Mouse (Mus musculus): ENCODE results near the gene Mrpl39. TPM values are rescaled to one million over a fixed set of nuclear protein-coding genes. Genes with fewer than 3 reads are reported as not detected.
A peak's percentile ranks its signal among the peaks of the same experiment; 100 is the strongest.

Gene Mrpl39
- 48.5 and 50.4 TPM in 2 replicates for polyA plus RNA-seq (2016; fragmentation: Nextera tagmentation; extraction: Ambion mirVana)

DNA sequence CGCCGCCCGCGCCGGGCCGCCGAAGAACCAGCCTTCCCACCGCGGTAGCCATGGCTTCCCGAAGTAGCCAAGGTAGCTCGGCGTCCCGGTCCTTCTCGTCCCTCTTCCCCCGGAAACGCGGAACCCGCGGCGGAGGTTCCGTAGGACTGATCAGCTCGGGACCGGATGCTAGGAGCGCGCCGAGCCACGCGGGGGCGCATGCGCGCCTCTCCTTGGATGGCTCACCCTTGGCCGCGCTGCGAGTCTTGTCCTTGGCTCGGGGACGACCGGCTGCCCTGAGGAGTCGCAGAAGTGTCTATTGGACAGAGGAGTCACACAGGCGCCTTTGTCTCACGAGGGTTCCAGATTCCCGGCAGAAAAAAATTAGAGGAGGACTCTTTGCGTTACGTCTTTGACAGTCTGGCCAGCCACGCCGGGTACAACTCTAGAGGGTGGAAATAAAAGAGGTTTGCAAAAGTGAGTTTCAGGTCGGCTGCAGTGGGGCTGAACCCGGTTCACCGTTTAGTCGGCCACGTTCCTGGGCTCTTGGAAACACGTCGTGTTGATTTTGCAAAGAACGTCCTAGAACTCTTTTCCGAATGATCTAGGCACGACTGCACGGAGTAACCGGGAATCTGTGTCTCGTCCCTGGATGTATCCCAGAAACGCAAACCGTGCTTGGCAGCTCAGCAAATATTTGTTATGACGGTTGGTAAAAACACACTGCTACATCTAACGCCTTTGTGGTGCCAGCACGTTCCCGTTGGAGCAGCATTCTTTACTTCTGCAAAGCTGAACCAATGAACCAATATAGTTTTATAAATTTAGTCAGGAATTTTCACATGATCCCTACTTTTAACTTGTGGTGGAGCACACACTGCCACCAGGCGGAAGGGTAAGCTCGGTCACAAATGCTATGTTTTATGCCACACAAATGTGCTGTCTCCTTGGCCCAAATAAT lies at the start of gene Mrpl39:
Gene Mrpl39, minus strand, starts transcription at position 577 of the 940 bp plus-strand sequence.
- no peaks in the 10 kb centered on the region for H3K27me3 ChIP-seq (replicated peaks)
- peaks cover 14% of the 10 kb centered on the region for H3K36me3 ChIP-seq
- peak within 1 kb of the TSS; percentile 77 for H3K4me2 ChIP-seq
- peak within 1 kb of the TSS; percentile 24; the same call in 1 of the 2 replicates for H3K27ac ChIP-seq (ENCODE audit: poor library complexity, severe bottlenecking)
- H3K9me3 ChIP-seq (replicated peaks), result no peaks in the 10 kb centered on the region
- peaks cover 5% of the 10 kb centered on the region for H3K4me1 ChIP-seq (replicated peaks)
- under 1% methylated on average over 66 of the region's 66 CpGs for WGBS
- peak; percentile 98 for ATAC-seq (ENCODE audit: insufficient number of reproducible peaks, low FRiP score)
- H3K4me3 ChIP-seq, result peak within 1 kb of the TSS; percentile 83
- H3K9ac ChIP-seq, result peak within 1 kb of the TSS; percentile 84

GRCm38 (mm10) chr16:84784966-84785365 lies 49.4 kb upstream of the Mrpl39 start:
- H3K27ac ChIP-seq (ENCODE audit: poor library complexity, severe bottlenecking), result no peak overlapping the region
- H3K27me3 ChIP-seq (replicated peaks), result no peaks in the 10 kb centered on the region
- H3K4me2 ChIP-seq, result no peak overlapping the region
- H3K4me3 ChIP-seq, result no peak overlapping the region
- 0 out of 2 replicates have a peak, but pooled peaks cover 1% of the 10 kb centered on the region for H3K9me3 ChIP-seq (replicated peaks)
- WGBS, result 34% methylated on average over 7 of the region's 7 CpGs
- no peaks in the 10 kb centered on the region for H3K4me1 ChIP-seq (replicated peaks)
- no peak overlapping the region for H3K9ac ChIP-seq
- ATAC-seq (ENCODE audit: insufficient number of reproducible peaks, low FRiP score), result no peak
- H3K36me3 ChIP-seq, result no peaks in the 10 kb centered on the region

DNA sequence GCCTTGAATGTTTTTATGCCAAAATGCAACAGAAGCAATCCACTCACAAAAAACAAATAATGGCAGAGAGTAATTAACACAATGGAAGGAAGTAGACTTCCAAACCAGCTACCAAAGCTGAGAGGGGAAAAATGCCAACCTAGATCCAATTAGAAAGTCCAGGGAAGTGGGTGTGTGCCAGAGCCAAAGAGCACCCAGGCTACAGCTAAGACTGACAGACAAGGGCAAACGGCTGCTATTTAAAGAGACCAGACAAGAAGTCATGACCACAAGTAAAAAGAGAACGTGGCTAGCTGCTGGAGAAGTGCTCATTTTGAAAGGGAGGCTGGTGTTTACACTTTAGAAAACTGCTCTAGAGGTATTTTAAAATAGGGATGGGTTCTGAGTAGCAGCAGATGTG lies 47.7 kb upstream of the Mrpl39 start:
- no peak for ATAC-seq (ENCODE audit: insufficient number of reproducible peaks, low FRiP score)
- 29% methylated on average over 2 of the region's 2 CpGs for WGBS

DNA sequence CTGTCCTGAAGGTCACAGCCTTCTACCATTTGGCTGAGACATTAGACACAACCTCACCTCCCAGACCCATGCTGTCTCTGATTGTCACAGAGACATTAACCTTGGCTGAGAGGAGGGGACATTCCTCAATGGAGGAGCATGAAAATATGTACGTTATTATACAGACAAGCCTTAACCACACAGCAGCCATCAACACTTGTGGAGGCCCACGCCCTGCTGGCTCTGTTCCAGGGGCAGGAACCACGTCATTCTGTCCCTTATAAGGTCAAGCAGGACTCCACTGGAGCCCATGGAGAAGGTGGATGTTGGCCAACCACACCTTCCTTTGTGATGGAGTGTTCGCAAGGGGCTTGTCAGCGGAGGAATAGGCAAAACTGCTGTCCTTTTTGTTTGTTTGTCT lies 44.2 kb upstream of the Mrpl39 start:
- WGBS, result 72% methylated on average over 5 of the region's 5 CpGs
- Histone ChIP-seq H3K4me1 (replicated peaks) (no peaks in the 10 kb centered on the region), H3K27ac (ENCODE audit: poor library complexity, severe bottlenecking) (no peak overlapping the region), H3K4me3 (no peak overlapping the region), H3K36me3 (no peaks in the 10 kb centered on the region), H3K27me3 (replicated peaks) (no peaks in the 10 kb centered on the region), H3K4me2 (no peak overlapping the region), H3K9me3 (replicated peaks) (peaks cover 10% of the 10 kb centered on the region), H3K9ac (no peak overlapping the region)
- no peak for ATAC-seq (ENCODE audit: insufficient number of reproducible peaks, low FRiP score)

More for the DNA sequence above, 47.7 kb upstream of the Mrpl39 start:
- no peak overlapping the region for H3K4me2 ChIP-seq
- H3K36me3 ChIP-seq, result no peaks in the 10 kb centered on the region
- no peak overlapping the region for H3K27ac ChIP-seq (ENCODE audit: poor library complexity, severe bottlenecking)
- H3K4me1 ChIP-seq (replicated peaks), result no peaks in the 10 kb centered on the region
- H3K4me3 ChIP-seq, result no peak overlapping the region
- no peaks in the 10 kb centered on the region for H3K27me3 ChIP-seq (replicated peaks)
- no peak overlapping the region for H3K9ac ChIP-seq
- H3K9me3 ChIP-seq (replicated peaks), result peaks cover 10% of the 10 kb centered on the region

DNA sequence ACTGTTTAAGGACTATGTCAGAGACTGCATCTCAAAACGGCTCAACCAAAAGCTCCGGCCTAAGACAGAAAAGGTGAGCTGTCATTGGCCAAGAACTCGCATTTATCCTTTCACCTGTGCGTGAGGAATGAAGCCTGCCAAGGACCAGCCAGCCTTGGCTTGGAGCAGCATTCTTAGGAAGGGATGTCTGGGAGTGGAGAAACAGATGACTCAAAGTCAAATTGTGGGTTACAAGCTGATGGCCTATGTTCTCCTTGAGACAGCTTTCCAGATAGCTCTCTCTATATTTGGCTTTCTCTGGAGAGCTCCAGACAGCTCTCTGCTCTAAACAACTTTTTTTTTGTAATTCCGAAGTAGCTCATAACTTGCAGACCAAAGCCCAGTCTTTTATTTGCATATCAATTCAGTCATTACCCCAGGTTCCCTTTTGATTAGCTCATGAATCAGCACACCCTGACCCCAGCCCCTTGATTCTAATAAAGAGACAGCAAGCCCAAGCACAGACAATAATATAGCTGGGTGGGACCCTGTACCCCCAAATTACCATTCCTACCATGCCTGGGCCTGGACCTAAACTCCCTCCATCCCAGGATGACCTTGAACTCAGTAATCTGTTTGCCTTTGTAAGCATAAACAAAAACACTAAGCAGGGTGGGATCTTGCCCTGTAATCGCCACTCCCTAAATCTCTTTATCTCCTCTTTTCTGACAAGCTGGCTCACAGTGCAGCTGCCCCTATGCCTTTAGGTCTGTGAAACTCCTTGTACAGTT lies 43.5 kb upstream of the Mrpl39 start:
- no peaks in the 10 kb centered on the region for H3K36me3 ChIP-seq
- H3K4me3 ChIP-seq, result no peak overlapping the region
- no peak overlapping the region for H3K27ac ChIP-seq (ENCODE audit: poor library complexity, severe bottlenecking)
- no peak for ATAC-seq (ENCODE audit: insufficient number of reproducible peaks, low FRiP score)
- H3K9me3 ChIP-seq (replicated peaks), result peaks cover 10% of the 10 kb centered on the region
- no peaks in the 10 kb centered on the region for H3K27me3 ChIP-seq (replicated peaks)
- H3K4me2 ChIP-seq, result no peak overlapping the region
- 68% methylated on average over 6 of the region's 6 CpGs for WGBS
- H3K9ac ChIP-seq, result no peak overlapping the region
- H3K4me1 ChIP-seq (replicated peaks), result no peaks in the 10 kb centered on the region

- no peak for ATAC-seq (ENCODE audit: insufficient number of reproducible peaks, low FRiP score)
- Histone ChIP-seq H3K9ac (no peak overlapping the region), H3K27ac (ENCODE audit: poor library complexity, severe bottlenecking) (no peak overlapping the region), H3K27me3 (replicated peaks) (no peaks in the 10 kb centered on the region), H3K36me3 (no peaks in the 10 kb centered on the region), H3K4me1 (replicated peaks) (no peaks in the 10 kb centered on the region), H3K4me2 (no peak overlapping the region), H3K4me3 (no peak overlapping the region), H3K9me3 (replicated peaks) (peaks cover 10% of the 10 kb centered on the region)
- WGBS, result 72% methylated on average over 6 of the region's 6 CpGs
Measured at GRCm38 (mm10) chr16:84778431-84778830, 42.9 kb upstream of the Mrpl39 start.

DNA sequence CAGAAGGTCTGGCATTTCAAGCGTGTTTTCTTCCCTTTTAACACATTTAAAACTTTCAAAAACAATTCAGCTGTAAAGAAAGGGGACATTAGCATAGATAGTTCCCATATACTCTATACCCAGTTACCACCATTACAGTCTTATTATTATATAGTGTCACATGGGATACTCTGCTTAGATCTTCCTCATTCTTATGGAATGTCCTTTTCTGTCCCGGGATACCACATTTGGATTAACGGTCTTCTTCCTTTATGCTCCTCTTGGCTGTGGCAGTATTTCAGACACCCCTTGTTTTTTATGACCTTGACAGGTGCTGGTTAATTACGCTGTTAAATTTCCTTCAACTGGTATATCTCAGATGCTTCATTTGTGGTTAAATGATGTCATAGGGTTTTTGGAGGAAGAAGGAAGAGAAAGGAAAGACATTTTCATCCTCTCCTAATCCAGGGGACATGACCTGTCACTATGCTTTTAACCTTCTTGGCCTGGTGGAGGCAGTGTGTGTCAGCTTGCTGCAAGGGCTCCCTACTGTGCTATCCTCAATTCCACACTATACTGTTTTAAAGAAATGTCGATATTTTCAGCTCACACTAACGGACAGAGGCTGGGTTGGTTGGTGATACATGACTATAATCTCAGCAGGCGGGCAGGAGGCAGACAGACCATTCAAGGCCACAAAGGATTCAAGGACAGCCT lies 40.7 kb upstream of the Mrpl39 start:
- WGBS, result 60% methylated on average over 7 of the region's 7 CpGs
- Histone ChIP-seq H3K4me2 (no peak overlapping the region; the same call in 1 of the 2 replicates), H3K9ac (no peak overlapping the region), H3K36me3 (no peaks in the 10 kb centered on the region), H3K4me1 (replicated peaks) (no peaks in the 10 kb centered on the region), H3K9me3 (replicated peaks) (peaks cover 10% of the 10 kb centered on the region), H3K27me3 (replicated peaks) (no peaks in the 10 kb centered on the region), H3K27ac (ENCODE audit: poor library complexity, severe bottlenecking) (no peak overlapping the region), H3K4me3 (no peak overlapping the region)
- no peak for ATAC-seq (ENCODE audit: insufficient number of reproducible peaks, low FRiP score)

DNA sequence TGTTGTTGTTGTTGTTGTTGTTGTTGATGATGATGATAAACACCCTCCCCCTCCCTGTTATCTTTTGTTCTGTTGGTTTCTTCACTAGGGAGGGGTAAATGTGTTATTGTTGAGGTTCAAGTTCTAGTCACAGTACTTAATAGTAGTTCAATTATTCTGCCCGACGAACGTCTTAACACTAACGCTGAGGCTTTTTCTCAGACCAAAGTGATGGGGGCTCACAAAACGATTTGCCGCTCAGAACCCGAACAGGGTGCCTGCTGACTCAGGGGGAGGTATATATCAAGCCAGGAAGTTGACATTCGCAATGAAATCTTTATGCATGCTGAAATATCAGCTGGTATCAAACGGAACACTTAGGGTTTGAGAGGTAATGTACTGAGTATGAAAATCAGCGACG lies 39.8 kb upstream of the Mrpl39 start:
- peak overlapping the region; percentile 69 for H3K4me3 ChIP-seq
- WGBS, result 35% methylated on average over 11 of the region's 11 CpGs
- ATAC-seq (ENCODE audit: insufficient number of reproducible peaks, low FRiP score), result no peak
- H3K9ac ChIP-seq, result no peak overlapping the region
- no peak overlapping the region for H3K27ac ChIP-seq (ENCODE audit: poor library complexity, severe bottlenecking)
- peaks cover 10% of the 10 kb centered on the region for H3K9me3 ChIP-seq (replicated peaks)
- no peaks in the 10 kb centered on the region for H3K4me1 ChIP-seq (replicated peaks)
- H3K36me3 ChIP-seq, result no peaks in the 10 kb centered on the region
- no peaks in the 10 kb centered on the region for H3K27me3 ChIP-seq (replicated peaks)
- H3K4me2 ChIP-seq, result peak overlapping the region; percentile 92; the same call in 1 of the 2 replicates

DNA sequence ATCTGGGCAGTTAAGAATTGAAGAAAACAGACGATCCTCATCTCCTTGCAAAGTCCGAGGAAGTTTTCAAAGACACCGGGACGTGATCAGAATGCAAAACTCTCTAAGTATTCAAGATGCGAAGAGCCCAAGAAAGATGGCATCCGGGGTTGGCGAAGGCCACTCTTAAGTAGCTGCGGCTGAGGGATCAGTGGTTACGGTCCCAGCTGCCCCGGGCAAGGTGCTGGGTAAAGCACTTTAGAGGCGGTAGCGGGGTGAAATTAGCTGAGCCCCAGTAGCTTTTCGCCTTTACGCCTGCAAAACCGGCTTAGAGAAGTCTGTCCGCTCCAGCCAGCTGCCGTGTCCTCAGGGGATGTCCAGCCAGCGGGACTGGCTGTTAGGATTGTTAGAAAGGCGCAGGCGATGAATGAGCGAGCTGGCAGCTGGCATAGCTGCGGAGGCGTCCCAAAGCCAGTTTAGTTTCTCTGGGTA lies 39.3 kb upstream of the Mrpl39 start:
- WGBS, result under 1% methylated on average over 23 of the region's 23 CpGs

GRCm38 (mm10) chr16:84774003-84774703 lies 38.6 kb upstream of the Mrpl39 start, which contains the start of gene Jam2:
Gene Jam2 (plus strand): TSS chr16:84774123.
- 0 out of 2 replicates have a peak, but pooled peaks cover under 1% of the 10 kb centered on the region for H3K9me3 ChIP-seq (replicated peaks)
- H3K4me1 ChIP-seq (replicated peaks), result no peaks in the 10 kb centered on the region
- peak; percentile 84 for ATAC-seq (ENCODE audit: insufficient number of reproducible peaks, low FRiP score)
- H3K4me3 ChIP-seq, result peak within 1 kb of the TSS; percentile 69
- no peaks in the 10 kb centered on the region for H3K36me3 ChIP-seq
- no peak within 1 kb of the TSS for H3K27ac ChIP-seq (ENCODE audit: poor library complexity, severe bottlenecking)
- WGBS, result 0% methylated on average over 43 of the region's 43 CpGs
- peak within 1 kb of the TSS; percentile 69 for H3K9ac ChIP-seq
- no peaks in the 10 kb centered on the region for H3K27me3 ChIP-seq (replicated peaks)
- peak within 1 kb of the TSS; percentile 92 for H3K4me2 ChIP-seq

More for the DNA sequence above, 39.3 kb upstream of the Mrpl39 start:
- no peak for ATAC-seq (ENCODE audit: insufficient number of reproducible peaks, low FRiP score)
- Histone ChIP-seq H3K9ac (peak overlapping the region; percentile 69), H3K4me3 (peak overlapping the region; percentile 69), H3K4me2 (peak overlapping the region; percentile 92), H3K4me1 (replicated peaks) (no peaks in the 10 kb centered on the region), H3K9me3 (replicated peaks) (peaks cover 7% of the 10 kb centered on the region), H3K27me3 (replicated peaks) (no peaks in the 10 kb centered on the region), H3K27ac (ENCODE audit: poor library complexity, severe bottlenecking) (no peak overlapping the region), H3K36me3 (no peaks in the 10 kb centered on the region)
